Mouse (Mus musculus): ENCODE measurements around the gene Slc16a2.

DNA sequence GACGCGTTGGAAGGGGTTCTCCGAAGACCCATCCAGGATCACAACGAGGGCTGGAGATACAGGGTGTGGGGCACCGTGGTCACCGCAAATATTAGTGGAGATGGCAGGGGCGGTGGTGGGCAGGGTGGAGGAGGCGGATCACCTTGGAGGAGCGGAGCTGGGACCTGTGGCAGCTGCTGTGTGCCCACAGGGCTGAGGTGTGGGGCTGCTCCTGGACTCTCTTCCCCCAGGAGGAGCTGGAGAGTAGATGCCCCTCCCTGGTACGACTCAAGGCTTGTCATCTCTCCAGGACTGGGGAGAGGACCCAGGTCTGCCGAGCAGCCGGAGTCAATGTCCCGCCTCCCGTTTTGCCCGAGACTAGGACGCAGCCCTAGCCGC lies 127.0 kb downstream of the Slc16a2 start:
- TF ChIP-seq POLR2A (IDR thresholded peaks at IDR 0.05; ENCODE audit: borderline replicate concordance, control insufficient read depth, low read depth, low read length) (no peak), CTCF (IDR thresholded peaks at IDR 0.05; ENCODE audit: control insufficient read depth, insufficient read depth, low read length) (no peak)
